Mouse (Mus musculus): Measurements from ENCODE around the gene Gm12258. TPM values are rescaled to one million over a fixed set of nuclear protein-coding genes. Genes with fewer than 3 reads are reported as not detected.

Gm12258 gene
- 1 to 10 TPM; 2.1 to 3.3 TPM for total RNA-seq (2023)

DNA sequence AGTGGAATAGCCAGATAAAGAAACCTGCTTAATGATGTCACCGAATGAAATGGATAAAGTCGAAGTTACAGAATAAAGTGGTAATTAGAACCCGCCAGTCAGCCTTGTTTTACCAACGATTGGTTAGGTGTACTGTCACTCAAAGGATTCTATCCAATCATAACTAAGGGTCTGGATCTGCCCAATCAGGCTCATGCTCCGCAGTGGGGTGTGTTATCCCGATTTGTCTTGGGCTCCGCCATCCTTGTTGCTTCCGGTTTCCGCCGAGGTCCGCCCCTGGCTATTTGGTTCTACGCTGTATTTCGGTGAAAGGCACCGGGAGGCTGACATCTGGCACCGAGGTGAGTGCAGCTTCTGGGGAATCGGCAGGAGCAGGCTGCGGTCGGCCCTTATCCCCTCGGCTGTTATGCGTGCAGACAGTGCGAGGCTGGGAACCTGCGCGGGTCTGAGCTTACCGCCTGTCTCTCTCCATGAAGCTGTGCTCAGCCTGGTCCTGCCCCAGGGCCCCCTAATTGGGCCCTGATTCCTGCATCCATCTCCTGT, at the start of gene Gm12258:
Gm12258 (plus strand) TSS at position 240 of the 543 bp plus-strand sequence.

DNA sequence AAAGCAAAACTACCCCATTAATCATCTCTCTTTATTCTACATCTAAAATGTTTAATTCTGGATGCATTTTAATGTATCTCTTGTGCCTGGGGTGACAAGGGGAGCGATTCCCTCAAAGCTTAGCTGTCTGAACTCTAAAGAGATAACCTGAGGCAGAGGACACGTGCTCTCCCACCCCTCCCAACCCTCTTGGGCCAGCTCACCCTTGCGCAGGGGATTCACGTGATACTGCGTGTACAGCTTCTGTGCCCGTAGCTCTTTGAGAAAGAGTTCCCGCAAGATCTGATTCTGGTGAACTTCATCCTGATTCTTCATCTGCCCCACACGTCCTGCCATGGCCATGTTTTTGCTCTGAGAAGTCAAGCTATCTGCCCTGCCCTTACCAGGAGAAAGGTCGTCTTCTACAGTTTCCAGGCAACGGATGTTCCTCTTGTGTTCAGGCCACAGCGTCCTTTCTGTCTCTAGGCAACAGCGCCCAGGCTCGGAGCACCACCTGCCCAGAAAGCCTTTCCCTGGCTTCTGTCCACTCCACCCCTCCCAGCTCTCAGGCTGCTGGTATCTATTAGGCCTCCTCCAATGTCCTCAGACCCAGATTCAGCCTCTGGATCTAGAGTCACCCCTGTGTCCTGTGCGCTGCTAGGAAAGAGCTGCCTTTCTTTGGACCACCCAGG, 45.3 kb upstream of the Gm12258 start, which contains the start of gene Fam183b:
Fam183b (minus strand) TSS at position 403 of the 671 bp plus-strand sequence.

DNA sequence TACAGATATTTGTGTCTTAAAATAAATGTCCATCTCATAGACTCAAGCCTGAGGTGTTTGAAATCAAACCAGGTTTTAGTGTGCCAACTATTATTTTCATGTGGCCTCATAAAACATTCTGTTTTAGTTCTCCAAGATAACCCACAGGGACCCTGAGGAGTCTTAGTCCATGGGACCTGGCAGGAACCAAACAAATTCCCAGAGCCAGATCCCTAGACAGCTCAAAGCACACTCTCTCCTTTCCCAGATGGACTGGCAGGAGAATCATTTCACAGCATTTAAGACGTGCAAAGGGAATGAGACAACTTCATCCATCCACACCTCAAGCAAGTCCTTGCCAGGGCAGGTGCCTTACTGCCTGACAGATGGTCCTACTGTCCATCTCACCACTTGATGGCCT, 32.3 kb upstream of the Gm12258 start, which contains the start of gene Olfr313:
Olfr313 (plus strand) TSS at position 301 of the 400 bp plus-strand sequence.

DNA sequence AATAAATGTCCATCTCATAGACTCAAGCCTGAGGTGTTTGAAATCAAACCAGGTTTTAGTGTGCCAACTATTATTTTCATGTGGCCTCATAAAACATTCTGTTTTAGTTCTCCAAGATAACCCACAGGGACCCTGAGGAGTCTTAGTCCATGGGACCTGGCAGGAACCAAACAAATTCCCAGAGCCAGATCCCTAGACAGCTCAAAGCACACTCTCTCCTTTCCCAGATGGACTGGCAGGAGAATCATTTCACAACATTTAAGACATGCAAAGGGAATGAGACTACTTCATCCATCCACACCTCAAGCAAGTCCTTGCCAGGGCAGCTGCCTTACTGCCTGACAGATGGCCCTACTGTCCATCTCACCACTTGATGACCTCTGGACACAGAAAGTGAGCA, 18.0 kb upstream of the Gm12258 start, which contains the start of gene Olfr312:
Olfr312 (plus strand) TSS at position 301 of the 400 bp plus-strand sequence.

DNA sequence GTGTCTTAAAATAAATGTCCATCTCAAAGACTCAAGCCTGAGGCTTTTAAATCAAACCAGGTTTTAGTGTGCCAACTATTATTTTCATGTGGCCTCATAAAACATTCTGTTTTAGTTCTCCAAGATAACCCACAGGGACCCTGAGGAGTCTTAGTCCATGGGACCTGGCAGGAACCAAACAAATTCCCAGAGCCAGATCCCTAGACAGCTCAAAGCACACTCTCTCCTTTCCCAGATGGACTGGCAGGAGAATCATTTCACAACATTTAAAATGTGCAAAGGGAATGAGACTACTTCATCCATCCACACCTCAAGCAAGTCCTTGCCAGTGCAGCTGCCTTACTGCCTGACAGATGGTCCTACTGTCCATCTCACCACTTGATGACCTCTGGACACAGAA, 8.0 kb upstream of the Gm12258 start, which contains the start of gene Olfr311:
Olfr311 (plus strand) TSS at position 301 of the 400 bp plus-strand sequence.

DNA sequence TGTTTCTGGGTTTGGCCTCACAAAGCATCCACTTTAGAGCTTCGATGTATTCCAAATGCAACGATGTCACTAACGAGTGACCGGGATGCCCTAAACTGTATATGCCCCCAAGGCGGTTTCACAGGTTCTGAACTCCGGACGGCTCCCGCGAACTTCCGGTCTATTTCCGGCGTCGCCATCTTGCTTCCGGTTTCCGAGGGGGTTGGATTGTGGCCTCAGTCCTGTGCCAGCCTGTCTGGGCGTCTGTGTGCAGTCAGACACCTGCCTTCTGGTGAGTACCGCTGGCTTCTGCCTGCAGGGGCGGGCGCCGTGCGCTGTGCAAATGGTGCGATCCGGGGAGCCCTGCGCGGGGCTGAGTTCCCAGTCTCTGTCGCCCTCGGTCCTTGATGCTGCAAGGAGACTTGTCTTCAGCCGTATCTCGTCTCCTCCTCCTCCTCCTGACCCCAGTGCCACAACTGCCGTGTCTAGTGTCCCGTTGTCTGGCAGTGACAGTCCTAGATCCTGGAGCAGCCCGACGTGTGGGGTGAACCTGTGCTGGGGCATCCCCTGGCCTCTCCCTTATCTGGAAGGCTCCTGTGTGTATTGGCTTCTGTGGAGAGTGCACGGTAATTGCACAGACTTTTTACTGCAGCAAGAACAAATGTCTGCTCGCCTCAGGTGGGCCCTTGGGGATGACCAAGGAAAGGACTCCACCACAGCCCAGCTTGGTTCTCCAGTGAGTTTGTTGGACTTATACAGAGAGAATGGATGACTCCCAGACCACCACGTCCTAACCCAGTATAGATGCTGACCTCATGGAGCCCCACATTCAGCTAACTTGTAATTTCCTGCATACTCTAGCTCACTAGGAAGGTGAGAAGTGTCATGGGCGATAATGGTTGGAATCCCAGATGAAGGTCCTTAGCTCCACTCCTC, 20.3 kb downstream of the Gm12258 start, which contains the start of gene 2810021J22Rik:
2810021J22Rik (plus strand) TSS at position 178 of the 915 bp plus-strand sequence.

DNA sequence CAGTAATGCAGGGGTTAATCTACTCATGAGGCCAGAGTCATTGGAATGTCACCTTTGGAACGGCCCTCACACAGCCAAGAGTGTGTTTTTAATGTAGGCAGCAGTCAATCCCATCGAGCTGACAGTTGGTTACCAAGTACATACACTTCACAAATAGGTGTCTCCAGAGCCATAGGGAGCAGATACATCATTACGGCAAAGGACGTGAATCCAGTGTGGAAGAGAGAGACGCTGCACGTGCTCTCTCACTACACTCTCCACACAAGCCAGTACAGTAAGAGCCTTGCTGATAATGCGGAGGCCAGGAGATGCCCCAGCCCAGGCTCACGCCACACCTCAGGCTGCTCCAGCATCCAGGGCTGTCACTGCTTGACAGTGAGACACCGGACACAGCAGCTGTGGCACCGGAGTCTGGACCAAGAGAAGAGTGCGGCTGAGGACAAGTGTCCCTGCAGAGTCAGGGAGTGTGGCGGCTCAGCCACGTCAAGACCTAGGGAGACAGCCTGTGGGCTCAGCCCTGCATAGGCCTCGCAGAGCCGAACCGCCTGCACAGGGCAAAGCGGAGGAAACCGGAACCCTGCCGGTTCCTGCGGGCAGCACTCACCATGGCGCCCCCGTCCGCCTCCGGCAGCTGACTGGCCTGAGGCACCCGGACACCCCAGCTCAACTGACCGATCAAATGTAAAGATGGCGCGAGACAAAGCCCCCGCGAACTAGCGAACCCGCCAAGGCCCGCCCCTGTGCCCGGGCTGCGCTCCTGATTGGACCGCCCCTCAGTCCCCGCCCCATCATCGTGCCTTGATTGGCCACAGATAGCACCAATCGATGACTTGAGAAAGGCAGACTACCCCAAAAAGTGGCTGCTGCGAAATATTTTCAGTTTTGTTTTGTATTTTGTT, 56.8 kb downstream of the Gm12258 start, which contains the start of gene Zfp39:
Zfp39 (minus strand) TSS at position 715 of the 899 bp plus-strand sequence.

Other genes with a start within 250 kb of the Gm12258 start
- gene 2210407C18Rik, start 231.1 kb upstream of the Gm12258 start, total RNA-seq (2023), result not detected
- not detected for gene Olfr323, start 216.7 kb upstream of the Gm12258 start, total RNA-seq (2023)
- not detected for gene Trim58, start 206.7 kb upstream of the Gm12258 start, total RNA-seq (2023)
- not detected for gene Olfr322, start 188.4 kb upstream of the Gm12258 start, total RNA-seq (2023)
- gene Olfr320, start 166.1 kb upstream of the Gm12258 start, total RNA-seq (2023), result not detected
- gene Olfr319, start 148.0 kb upstream of the Gm12258 start, total RNA-seq (2023), result not detected
- gene Olfr318, start 123.1 kb upstream of the Gm12258 start, total RNA-seq (2023), result not detected
- not detected for gene Olfr317, start 107.9 kb upstream of the Gm12258 start, total RNA-seq (2023)
- not detected for gene Olfr316, start 94.4 kb upstream of the Gm12258 start, total RNA-seq (2023)
- gene Olfr315, start 74.0 kb upstream of the Gm12258 start, total RNA-seq (2023), result not detected
- not detected for gene Olfr314, start 64.2 kb upstream of the Gm12258 start, total RNA-seq (2023)
- not detected for gene Fam183b, start 45.2 kb upstream of the Gm12258 start, total RNA-seq (2023)
- not detected for gene Olfr313, start 32.2 kb upstream of the Gm12258 start, total RNA-seq (2023)
- gene Olfr312, start 17.9 kb upstream of the Gm12258 start, total RNA-seq (2023), result not detected
- gene Olfr311, start 7.9 kb upstream of the Gm12258 start, total RNA-seq (2023), result not detected
- 1 to 10 TPM; 2.8 to 2.9 TPM for gene 2810021J22Rik, start 20.1 kb downstream of the Gm12258 start, total RNA-seq (2023)
- gene Zfp39, start 57.1 kb downstream of the Gm12258 start, total RNA-seq (2023), result 1 to 10 TPM; 5.3 to 5.6 TPM
- gene Btnl10, start 70.8 kb downstream of the Gm12258 start, total RNA-seq (2023), result not detected
- 10 to 100 TPM; 79.4 to 81.0 TPM for gene Rnf187, start 91.8 kb downstream of the Gm12258 start, total RNA-seq (2023)
- gene Hist3h2ba, start 101.8 kb downstream of the Gm12258 start, total RNA-seq (2023), result 1 to 10 TPM; 3.2 TPM
- 10 to 100 TPM; 29.4 to 31.8 TPM for gene Hist3h2a, start 107.5 kb downstream of the Gm12258 start, total RNA-seq (2023)
- under 1 TPM; 0.13 to 0.21 TPM for gene Trim17, start 107.5 kb downstream of the Gm12258 start, total RNA-seq (2023)
- gene Trim11, start 130.9 kb downstream of the Gm12258 start, total RNA-seq (2023), result 10 to 100 TPM; 40.7 to 41.1 TPM